Mouse (Mus musculus) thymus, adult 2 months (tissue): ENCODE data around the gene Ostm1. TPM values are rescaled to one million over a fixed set of nuclear protein-coding genes. Genes with fewer than 3 reads are reported as not detected.

Experiments used
- DNase-seq: peaks from one replicate; pipeline ENCODE4 v3.0.0; 2021
- H3K27ac ChIP-seq: fragments of 200-500 bp; 2 replicates; pipeline ENCODE4 v1.5.1; 2012; ENCODE audit warnings: low read length, control low read depth; ENCODE audit not compliant: control insufficient read depth, insufficient read depth
- H3K27me3 ChIP-seq: fragments of 200-500 bp; 2 replicates; pipeline ENCODE4 v1.6.1; 2012; ENCODE audit warnings: mild to moderate bottlenecking, low read length, moderate library complexity, mixed read lengths; ENCODE audit not compliant: control insufficient read depth, insufficient read depth
- H3K36me3 ChIP-seq: fragments of 200-500 bp; 2 replicates; pipeline ENCODE4 v1.6.1; 2012; ENCODE audit warnings: mild to moderate bottlenecking, low read length, moderate library complexity; ENCODE audit not compliant: control insufficient read depth, insufficient read depth
- H3K4me1 ChIP-seq: fragments of 200-500 bp; replicated peaks from 2 replicates; pipeline ENCODE4 v1.6.1; 2012; ENCODE audit warnings: low read length; ENCODE audit not compliant: control insufficient read depth, insufficient read depth
- H3K4me3 ChIP-seq: fragments of 200-500 bp; 2 replicates; pipeline ENCODE4 v1.5.1; 2012; ENCODE audit warnings: mild to moderate bottlenecking, low read length, control low read depth, moderate library complexity; ENCODE audit not compliant: control insufficient read depth, insufficient read depth
- CTCF ChIP-seq: fragments of 200-500 bp; IDR thresholded peaks from 2 replicates; pipeline ENCODE4 v1.5.1; 2012; ENCODE audit warnings: mild to moderate bottlenecking, control low read depth, low read length, moderate library complexity, borderline replicate concordance; ENCODE audit not compliant: control insufficient read depth, poor library complexity, insufficient read depth; ENCODE audit errors: extremely low read depth
- POLR2A ChIP-seq: fragments of 200-500 bp; IDR thresholded peaks from 2 replicates; pipeline ENCODE4 v1.6.1; 2012; ENCODE audit warnings: mild to moderate bottlenecking, low read length, control low read depth, moderate library complexity; ENCODE audit not compliant: control insufficient read depth, poor library complexity, insufficient read depth; ENCODE audit errors: extremely low read depth
- WGBS: fragments of 180-500 bp; shearing (Covaris S2); methylation state at CpG from one replicate; pipeline ENCODE4 v1.1.7; 2018; 5-methylcytosine and 5-hydroxymethylcytosine counted together
- polyA plus RNA-seq: library from polyadenylated mRNA; depleted of rRNA; stranded (reverse); fragments of >200 nt; gene quantifications from 2 replicates; pipeline ENCODE4 v1.2.3, GENCODE M21; 2012

The Ostm1 gene
- polyA plus RNA-seq, 1 experiment = 63.0 TPM

DNA sequence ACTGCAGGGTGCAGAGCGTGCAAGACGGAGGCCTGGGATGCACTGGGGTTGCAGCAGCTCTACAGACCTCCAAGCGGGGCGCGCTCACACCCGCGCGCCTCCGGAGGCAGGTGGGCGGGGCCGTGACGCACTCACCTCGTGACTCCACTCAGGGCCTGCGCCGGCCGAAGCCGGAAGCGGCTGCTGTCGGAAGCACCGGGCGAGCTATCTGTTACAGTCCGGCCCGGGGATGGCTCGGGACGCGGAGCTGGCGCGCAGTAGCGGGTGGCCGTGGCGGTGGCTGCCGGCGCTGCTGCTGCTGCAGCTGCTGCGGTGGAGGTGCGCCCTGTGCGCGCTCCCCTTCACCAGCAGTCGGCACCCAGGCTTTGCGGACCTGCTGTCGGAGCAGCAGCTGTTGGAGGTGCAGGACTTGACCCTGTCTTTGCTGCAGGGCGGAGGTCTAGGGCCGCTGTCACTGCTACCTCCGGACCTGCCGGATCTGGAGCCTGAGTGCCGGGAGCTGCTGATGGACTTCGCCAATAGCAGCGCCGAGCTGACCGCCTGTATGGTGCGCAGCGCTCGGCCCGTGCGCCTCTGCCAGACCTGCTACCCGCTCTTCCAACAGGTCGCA, 95.2 kb downstream of the Ostm1 start:
- TF ChIP-seq POLR2A (peak; percentile 93), CTCF (0 out of 2 replicates have a peak, but pooled peaks have one; percentile 37)
- 1% methylated on average over 56 of the region's 56 CpGs for WGBS
- Histone ChIP-seq H3K4me1 (peaks cover 9% of the 10 kb centered on the region), H3K36me3 (peaks cover 10% of the 10 kb centered on the region), H3K27ac (no peak overlapping the region), H3K4me3 (peak overlapping the region; percentile 79), H3K27me3 (no peaks in the 10 kb centered on the region)
- peak; percentile 95 for DNase-seq

DNA sequence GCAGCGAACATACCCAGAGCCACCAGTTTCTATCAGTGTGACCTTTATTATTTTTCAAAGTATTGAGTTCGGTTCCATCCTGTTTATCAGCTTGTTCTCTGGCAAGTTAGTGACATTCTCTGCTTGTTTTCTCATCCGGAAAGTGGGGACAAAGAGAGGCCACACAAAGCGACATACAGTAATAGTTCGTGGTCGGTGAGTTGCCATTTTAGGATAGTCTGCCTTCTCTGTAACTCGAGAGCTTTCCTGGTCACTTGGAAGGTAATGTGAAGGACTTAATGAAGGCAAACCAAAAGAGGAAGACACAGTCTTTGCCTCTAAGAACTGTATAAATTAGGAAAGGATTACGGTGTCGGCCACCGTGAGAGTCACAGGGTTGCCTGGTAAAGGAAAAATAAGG, 96.0 kb downstream of the Ostm1 start:
- Histone ChIP-seq H3K36me3 (peaks cover 17% of the 10 kb centered on the region), H3K27ac (no peak overlapping the region), H3K27me3 (no peaks in the 10 kb centered on the region), H3K4me3 (peak overlapping the region; percentile 79), H3K4me1 (peaks cover 9% of the 10 kb centered on the region)
- 3% methylated on average over 10 of the region's 10 CpGs for WGBS
- no peak for DNase-seq
- TF ChIP-seq POLR2A (no peak), CTCF (no peak)

DNA sequence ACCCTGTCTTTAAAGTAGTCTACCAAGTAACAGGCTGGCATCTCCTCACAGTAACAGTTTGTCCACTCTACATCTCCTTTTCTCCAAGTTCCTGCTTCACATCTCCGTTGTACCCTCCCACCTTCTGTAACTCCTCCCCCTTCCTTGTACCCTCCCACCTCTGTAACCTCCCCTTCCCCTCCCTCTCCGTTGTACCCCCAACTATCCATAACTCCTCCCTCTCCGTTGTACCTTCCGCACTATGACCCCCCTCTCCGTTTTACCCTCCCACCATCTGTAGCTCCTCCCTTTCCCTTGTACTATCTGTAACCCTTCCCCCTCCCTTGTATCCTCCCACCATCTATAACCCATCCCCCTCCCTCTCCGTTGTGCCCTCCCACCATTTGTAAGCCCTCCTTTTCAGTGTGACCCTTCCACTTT, 97.0 kb downstream of the Ostm1 start:
- no peak overlapping the region for H3K4me3 ChIP-seq
- H3K36me3 ChIP-seq = peaks cover 23% of the 10 kb centered on the region
- H3K4me1 ChIP-seq = peaks cover 9% of the 10 kb centered on the region
- TF ChIP-seq CTCF (no peak), POLR2A (no peak)
- 55% methylated on average over 6 of the region's 6 CpGs for WGBS
- no peaks in the 10 kb centered on the region for H3K27me3 ChIP-seq
- H3K27ac ChIP-seq = no peak overlapping the region
- no peak for DNase-seq

GRCm38 (mm10) chr10:42682421-42682820, 98.8 kb downstream of the Ostm1 start:
- no peak for DNase-seq
- H3K27ac ChIP-seq = no peak overlapping the region

GRCm38 (mm10) chr10:42687873-42688272, 104.3 kb downstream of the Ostm1 start:
- no peak for DNase-seq
- Histone ChIP-seq H3K27ac (peak overlapping the region; percentile 87), H3K4me1 (peaks cover 23% of the 10 kb centered on the region), H3K36me3 (peaks cover 25% of the 10 kb centered on the region), H3K27me3 (no peaks in the 10 kb centered on the region), H3K4me3 (no peak overlapping the region)
- WGBS = 20% methylated on average over 5 of the region's 5 CpGs
- no peak for TF ChIP-seq POLR2A
- no peak for TF ChIP-seq CTCF

More at GRCm38 (mm10) chr10:42682421-42682820, 98.8 kb downstream of the Ostm1 start:
- WGBS = 95% methylated on average over 8 of the region's 8 CpGs
- Histone ChIP-seq H3K27me3 (no peaks in the 10 kb centered on the region), H3K4me3 (no peak overlapping the region), H3K36me3 (peaks cover 25% of the 10 kb centered on the region), H3K4me1 (peaks cover 19% of the 10 kb centered on the region)
- TF ChIP-seq POLR2A (no peak), CTCF (no peak)

- 89% methylated on average over 1 of the region's 1 CpGs for WGBS
Observed at GRCm38 (mm10) chr10:42689694-42690093, 106.1 kb downstream of the Ostm1 start.

More at GRCm38 (mm10) chr10:42689694-42690093, 106.1 kb downstream of the Ostm1 start:
- Histone ChIP-seq H3K27me3 (no peaks in the 10 kb centered on the region), H3K36me3 (peaks cover 10% of the 10 kb centered on the region; the same call in 1 of the 2 replicates), H3K4me3 (no peak overlapping the region), H3K27ac (no peak overlapping the region), H3K4me1 (peaks cover 34% of the 10 kb centered on the region)
- no peak for DNase-seq
- TF ChIP-seq POLR2A (no peak), CTCF (no peak)
